Mouse (Mus musculus): Measurements from ENCODE around the gene Psmb3. TPM values are rescaled to one million over a fixed set of nuclear protein-coding genes. Genes with fewer than 3 reads are reported as not detected.
A peak's percentile ranks its signal among the peaks of the same experiment; 100 is the strongest.
"Not testable (repeated sequence)": the region's sequence is repeated elsewhere in the genome, so short reads cannot be mapped to it uniquely, and the experiment has no call there.

Gene Psmb3
- 473 and 491 TPM in 2 replicates for polyA plus RNA-seq (2014; fragmentation: Nextera tagmentation; extraction: Ambion mirVana)

GRCm38 (mm10) chr11:97703039-97703826, at the start of gene Psmb3:
Gene Psmb3 (plus strand): TSS chr11:97703399.
- Histone ChIP-seq H3K4me1 (replicated peaks; ENCODE audit: control insufficient read depth, insufficient read depth, low read length) (peaks cover 23% of the 10 kb centered on the region), H3K9me3 (ENCODE audit: control insufficient read depth, low read length) (no peaks in the 10 kb centered on the region), H3K4me3 (ENCODE audit: low read depth, low read length) (peak within 1 kb of the TSS; percentile 95), H3K27me3 (replicated peaks; ENCODE audit: control insufficient read depth, insufficient read depth, low read length) (no peaks in the 10 kb centered on the region), H3K27ac (ENCODE audit: low read depth) (peak within 1 kb of the TSS; percentile 80), H3K36me3 (ENCODE audit: control insufficient read depth, insufficient read depth, low read length) (peaks cover 28% of the 10 kb centered on the region), H3K4me2 (ENCODE audit: low read length) (peak within 1 kb of the TSS; percentile 83), H3K9ac (ENCODE audit: low read length) (peak within 1 kb of the TSS; percentile 82)
- peak; percentile 84 for ATAC-seq (replicated peaks; ENCODE audit: low FRiP score, low TSS enrichment, low read depth)
- 0% methylated on average over 35 of the region's 35 CpGs for WGBS
- DNase-seq (ENCODE audit: low spot score): peak; percentile 98

DNA sequence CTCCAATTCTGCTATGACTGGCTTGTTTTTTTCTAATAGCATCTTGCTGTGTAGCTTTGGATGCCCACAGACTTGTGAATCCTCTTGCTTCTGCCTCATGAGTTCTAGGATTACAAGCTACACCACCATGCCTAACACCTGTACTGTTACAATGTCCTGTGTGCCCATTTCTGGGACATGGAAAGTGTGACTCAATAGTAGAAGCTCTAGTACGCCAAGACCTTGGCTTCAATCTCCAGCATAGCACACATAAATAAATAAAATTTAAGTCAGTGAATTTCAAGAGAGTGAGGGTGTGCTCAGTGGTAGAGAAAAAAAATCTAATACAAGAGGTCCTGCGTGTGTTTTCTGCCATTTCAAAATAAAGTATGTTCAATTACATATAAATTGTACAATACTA, 49.0 kb upstream of the Psmb3 start:
- ATAC-seq (replicated peaks; ENCODE audit: low FRiP score, low TSS enrichment, low read depth) (no peak), DNase-seq (ENCODE audit: low spot score) (no peak)
- H3K9ac ChIP-seq (ENCODE audit: low read length): no peak overlapping the region
- H3K27ac ChIP-seq (ENCODE audit: low read depth): no peak overlapping the region
- H3K9me3 ChIP-seq (ENCODE audit: control insufficient read depth, low read length): no peaks in the 10 kb centered on the region
- H3K4me3 ChIP-seq (ENCODE audit: low read depth, low read length): no peak overlapping the region
- H3K36me3 ChIP-seq (ENCODE audit: control insufficient read depth, insufficient read depth, low read length): no peaks in the 10 kb centered on the region
- no peak overlapping the region for H3K4me2 ChIP-seq (ENCODE audit: low read length)
- WGBS: 90% methylated on average over 2 of the region's 2 CpGs
- no peaks in the 10 kb centered on the region for H3K27me3 ChIP-seq (replicated peaks; ENCODE audit: control insufficient read depth, insufficient read depth, low read length)
- H3K4me1 ChIP-seq (replicated peaks; ENCODE audit: control insufficient read depth, insufficient read depth, low read length): peaks cover 4% of the 10 kb centered on the region; the same call in 1 of the 2 replicates

DNA sequence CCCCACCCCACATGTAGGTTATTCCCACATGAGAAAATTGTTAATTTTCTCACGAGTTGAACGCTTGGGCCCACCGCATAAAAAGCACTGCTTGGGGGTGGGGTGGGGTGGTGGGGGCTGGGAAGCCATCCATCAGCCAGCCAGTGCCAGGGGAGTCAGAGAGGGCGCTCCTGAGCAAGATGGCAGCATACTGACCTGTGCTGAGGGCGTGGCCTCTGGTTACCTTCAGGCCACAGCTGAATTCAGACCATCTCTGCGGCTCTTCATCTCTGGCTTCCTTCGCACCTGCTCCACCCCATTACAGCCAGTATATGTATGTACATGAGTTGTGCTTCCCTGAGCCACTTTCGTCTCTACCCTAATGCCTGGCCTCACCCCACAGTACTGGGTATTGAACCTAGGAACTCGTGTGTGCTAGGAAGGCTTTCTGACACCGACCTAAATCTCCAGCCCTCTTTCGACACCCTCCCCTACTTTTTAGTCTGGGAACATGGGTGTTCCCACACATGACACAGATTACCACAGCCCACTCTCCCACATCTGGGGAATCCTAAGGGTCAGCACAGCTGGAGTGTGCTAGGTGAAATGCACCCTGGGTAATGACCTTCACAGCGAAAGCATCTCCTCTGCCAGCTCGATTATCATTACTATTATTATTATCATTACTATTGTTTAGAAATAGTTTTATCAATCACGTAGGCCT, 46.8 kb upstream of the Psmb3 start:
- Histone ChIP-seq H3K9ac (ENCODE audit: low read length) (no peak overlapping the region), H3K4me1 (replicated peaks; ENCODE audit: control insufficient read depth, insufficient read depth, low read length) (peaks cover 13% of the 10 kb centered on the region), H3K36me3 (ENCODE audit: control insufficient read depth, insufficient read depth, low read length) (no peaks in the 10 kb centered on the region), H3K27ac (ENCODE audit: low read depth) (no peak overlapping the region), H3K9me3 (ENCODE audit: control insufficient read depth, low read length) (no peaks in the 10 kb centered on the region), H3K4me2 (ENCODE audit: low read length) (no peak overlapping the region), H3K4me3 (ENCODE audit: low read depth, low read length) (no peak overlapping the region), H3K27me3 (replicated peaks; ENCODE audit: control insufficient read depth, insufficient read depth, low read length) (peaks cover 6% of the 10 kb centered on the region)
- ATAC-seq (replicated peaks; ENCODE audit: low FRiP score, low TSS enrichment, low read depth) (no peak), DNase-seq (ENCODE audit: low spot score) (no peak)
- WGBS: 76% methylated on average over 14 of the region's 14 CpGs

DNA sequence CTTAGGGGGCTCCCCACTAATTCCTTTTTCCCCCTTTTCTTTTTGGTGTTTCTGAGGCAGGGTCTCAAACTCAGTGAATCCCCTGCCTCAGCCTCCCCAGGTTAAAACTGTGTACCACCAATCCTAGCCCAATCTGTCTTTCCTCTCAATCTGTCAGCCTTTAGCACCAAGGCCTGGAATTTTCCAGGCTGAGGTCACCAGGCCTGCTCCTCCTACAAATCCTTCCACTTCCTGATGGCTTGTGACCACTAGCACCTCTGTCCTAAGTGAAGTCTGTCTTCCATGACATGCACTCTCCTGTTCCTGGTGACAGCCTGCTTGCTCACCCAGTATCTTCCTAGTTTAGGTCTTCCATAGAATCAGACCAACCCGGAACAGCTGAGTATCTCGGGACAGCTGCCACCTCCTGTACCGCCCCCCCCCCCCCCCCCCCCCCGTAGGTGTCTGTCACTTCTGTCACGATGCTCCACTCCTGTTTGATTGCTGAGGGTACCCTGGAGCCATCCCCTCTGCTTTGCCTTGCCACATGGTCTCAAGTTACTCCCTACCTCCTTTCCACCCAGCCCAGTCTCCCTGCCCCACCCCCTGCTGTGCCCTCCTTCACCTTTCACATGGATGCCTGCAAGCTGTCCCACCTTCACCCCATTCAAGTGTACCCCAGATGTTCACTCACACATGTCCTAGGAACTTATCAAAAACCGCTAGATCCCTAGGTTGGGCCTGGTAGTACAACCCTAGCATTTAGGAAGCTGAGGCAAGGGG, 45.8 kb upstream of the Psmb3 start:
- Histone ChIP-seq H3K9me3 (ENCODE audit: control insufficient read depth, low read length) (no peaks in the 10 kb centered on the region), H3K36me3 (ENCODE audit: control insufficient read depth, insufficient read depth, low read length) (no peaks in the 10 kb centered on the region), H3K9ac (ENCODE audit: low read length) (no peak overlapping the region), H3K27me3 (replicated peaks; ENCODE audit: control insufficient read depth, insufficient read depth, low read length) (peaks cover 16% of the 10 kb centered on the region), H3K4me1 (replicated peaks; ENCODE audit: control insufficient read depth, insufficient read depth, low read length) (peaks cover 22% of the 10 kb centered on the region), H3K4me2 (ENCODE audit: low read length) (no peak overlapping the region), H3K27ac (ENCODE audit: low read depth) (no peak overlapping the region), H3K4me3 (ENCODE audit: low read depth, low read length) (no peak overlapping the region)
- ATAC-seq (replicated peaks; ENCODE audit: low FRiP score, low TSS enrichment, low read depth) (no peak), DNase-seq (ENCODE audit: low spot score) (no peak)
- 57% methylated on average over 4 of the region's 6 CpGs for WGBS

DNA sequence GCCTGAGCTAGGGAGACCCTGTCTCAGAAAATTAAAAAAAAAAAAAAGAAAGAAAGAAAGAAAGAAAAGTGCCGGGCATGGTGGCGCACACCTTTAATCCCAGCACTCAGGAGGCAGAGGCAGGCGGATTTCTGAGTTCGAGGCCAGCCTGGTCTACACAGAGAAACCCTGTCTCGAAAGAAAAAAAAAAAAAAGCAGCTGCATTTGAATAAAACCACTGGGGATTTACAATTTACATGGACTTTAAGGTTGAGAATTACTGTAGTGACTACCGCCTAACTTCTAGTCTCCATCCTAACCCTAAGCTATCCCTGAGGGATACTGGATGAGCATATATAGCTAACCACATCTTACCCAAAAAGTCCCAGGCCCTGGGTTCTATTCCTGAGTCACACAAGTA, 45.2 kb upstream of the Psmb3 start:
- not testable (repeated sequence) for ATAC-seq (replicated peaks; ENCODE audit: low FRiP score, low TSS enrichment, low read depth); DNase-seq (ENCODE audit: low spot score); H3K9ac ChIP-seq (ENCODE audit: low read length); H3K36me3 ChIP-seq (ENCODE audit: control insufficient read depth, insufficient read depth, low read length); H3K9me3 ChIP-seq (ENCODE audit: control insufficient read depth, low read length); H3K4me2 ChIP-seq (ENCODE audit: low read length); H3K4me3 ChIP-seq (ENCODE audit: low read depth, low read length); H3K27ac ChIP-seq (ENCODE audit: low read depth)
- Histone ChIP-seq H3K27me3 (replicated peaks; ENCODE audit: control insufficient read depth, insufficient read depth, low read length) (peaks cover 16% of the 10 kb centered on the region), H3K4me1 (replicated peaks; ENCODE audit: control insufficient read depth, insufficient read depth, low read length) (peaks cover 23% of the 10 kb centered on the region)
- 91% methylated on average over 6 of the region's 6 CpGs for WGBS

- H3K4me2 ChIP-seq (ENCODE audit: low read length): peak overlapping the region; percentile 66
- 49% methylated on average over 11 of the region's 11 CpGs for WGBS
- H3K27me3 ChIP-seq (replicated peaks; ENCODE audit: control insufficient read depth, insufficient read depth, low read length): peaks cover 16% of the 10 kb centered on the region
- no peak overlapping the region for H3K27ac ChIP-seq (ENCODE audit: low read depth)
- H3K4me1 ChIP-seq (replicated peaks; ENCODE audit: control insufficient read depth, insufficient read depth, low read length): peaks cover 23% of the 10 kb centered on the region
- no peak overlapping the region for H3K9ac ChIP-seq (ENCODE audit: low read length)
- H3K9me3 ChIP-seq (ENCODE audit: control insufficient read depth, low read length): no peaks in the 10 kb centered on the region
- peak overlapping the region; percentile 67; the same call in 1 of the 2 replicates for H3K4me3 ChIP-seq (ENCODE audit: low read depth, low read length)
- H3K36me3 ChIP-seq (ENCODE audit: control insufficient read depth, insufficient read depth, low read length): no peaks in the 10 kb centered on the region
- no peak for DNase-seq (ENCODE audit: low spot score)
- no peak for ATAC-seq (replicated peaks; ENCODE audit: low FRiP score, low TSS enrichment, low read depth)
Measured at GRCm38 (mm10) chr11:97658751-97659266, 44.4 kb upstream of the Psmb3 start.

GRCm38 (mm10) chr11:97659267-97659989, 43.8 kb upstream of the Psmb3 start:
- WGBS: 10% methylated on average over 13 of the region's 13 CpGs
- H3K27ac ChIP-seq (ENCODE audit: low read depth): peak overlapping the region; percentile 83
- H3K4me3 ChIP-seq (ENCODE audit: low read depth, low read length): peak overlapping the region; percentile 67
- peak overlapping the region; percentile 93 for H3K9ac ChIP-seq (ENCODE audit: low read length)
- H3K9me3 ChIP-seq (ENCODE audit: control insufficient read depth, low read length): no peaks in the 10 kb centered on the region
- ATAC-seq (replicated peaks; ENCODE audit: low FRiP score, low TSS enrichment, low read depth) (no peak; the same call in 1 of the 2 replicates), DNase-seq (ENCODE audit: low spot score) (peak; percentile 67)
- H3K4me2 ChIP-seq (ENCODE audit: low read length): peak overlapping the region; percentile 66
- peaks cover 16% of the 10 kb centered on the region for H3K27me3 ChIP-seq (replicated peaks; ENCODE audit: control insufficient read depth, insufficient read depth, low read length)
- H3K36me3 ChIP-seq (ENCODE audit: control insufficient read depth, insufficient read depth, low read length): no peaks in the 10 kb centered on the region
- H3K4me1 ChIP-seq (replicated peaks; ENCODE audit: control insufficient read depth, insufficient read depth, low read length): peaks cover 26% of the 10 kb centered on the region

Measured in intestine, embryonic 14.5 days (tissue).